Mouse (Mus musculus) intestine, embryonic 14.5 days (tissue): Measurements from ENCODE around the gene Il18bp. TPM values are rescaled to one million over a fixed set of nuclear protein-coding genes. Genes with fewer than 3 reads are reported as not detected.

Experiments
- ATAC-seq: fragments of 200-750 bp; cut with Nextera tagmentation; replicated peaks from 2 replicates; pipeline ENCODE4 v1.8.0; 2017; ENCODE audit warnings: low read depth, moderate number of reproducible peaks, moderate TSS enrichment, moderate library complexity; ENCODE audit not compliant: low FRiP score, low TSS enrichment
- DNase-seq: peaks from one replicate; pipeline ENCODE4 v3.0.0-alpha.2; 2018; ENCODE audit warnings: low spot score
- H3K27ac ChIP-seq: fragments of 300-500 bp; sonication (generic); 2 replicates; pipeline ENCODE4 v1.5.1; 2014; ENCODE audit warnings: low read depth, mild to moderate bottlenecking, control low read depth
- H3K27me3 ChIP-seq: fragments of 300-500 bp; sonication (generic); replicated peaks from 2 replicates; pipeline ENCODE4 v1.6.1; 2014; ENCODE audit warnings: low read length, control low read depth; ENCODE audit not compliant: control insufficient read depth, insufficient read depth
- H3K36me3 ChIP-seq: fragments of 300-500 bp; sonication (generic); 2 replicates; pipeline ENCODE4 v1.6.1; 2014; ENCODE audit warnings: low read length, control low read depth; ENCODE audit not compliant: control insufficient read depth, insufficient read depth
- H3K4me1 ChIP-seq: fragments of 300-500 bp; sonication (generic); replicated peaks from 2 replicates; pipeline ENCODE4 v1.6.1; 2014; ENCODE audit warnings: low read length, control low read depth, mixed read lengths; ENCODE audit not compliant: control insufficient read depth, insufficient read depth
- H3K4me2 ChIP-seq: fragments of 300-500 bp; sonication (generic); 2 replicates; pipeline ENCODE4 v1.6.1; 2014; ENCODE audit warnings: low read length
- H3K4me3 ChIP-seq: fragments of 300-500 bp; sonication (generic); 2 replicates; pipeline ENCODE4 v1.5.1; 2014; ENCODE audit warnings: low read depth, low read length, control low read depth, mixed read lengths
- H3K9ac ChIP-seq: fragments of 300-500 bp; sonication (generic); 2 replicates; pipeline ENCODE4 v1.6.1; 2014; ENCODE audit warnings: mild to moderate bottlenecking, low read length
- H3K9me3 ChIP-seq: fragments of 300-500 bp; sonication (generic); 2 replicates; pipeline ENCODE4 v1.6.1; 2016; ENCODE audit warnings: low read length, control low read depth; ENCODE audit not compliant: control insufficient read depth
- WGBS: fragments of 180-500 bp; shearing (Covaris S2); extraction: QIAGEN DNeasy Blood & Tissue Kit; methylation state at CpG from one replicate; pipeline ENCODE4 v1.1.7; 2014; 5-methylcytosine and 5-hydroxymethylcytosine counted together
- polyA plus RNA-seq: library from polyadenylated mRNA; unstranded; fragments of >200 nt; fragmentation: Nextera tagmentation; extraction: Ambion mirVana; gene quantifications from 2 replicates; pipeline ENCODE4 v1.2.1, GENCODE M21; 2014

Gene Il18bp
- polyA plus RNA-seq, 1 experiment from 2014 or later: 2.7 TPM

DNA sequence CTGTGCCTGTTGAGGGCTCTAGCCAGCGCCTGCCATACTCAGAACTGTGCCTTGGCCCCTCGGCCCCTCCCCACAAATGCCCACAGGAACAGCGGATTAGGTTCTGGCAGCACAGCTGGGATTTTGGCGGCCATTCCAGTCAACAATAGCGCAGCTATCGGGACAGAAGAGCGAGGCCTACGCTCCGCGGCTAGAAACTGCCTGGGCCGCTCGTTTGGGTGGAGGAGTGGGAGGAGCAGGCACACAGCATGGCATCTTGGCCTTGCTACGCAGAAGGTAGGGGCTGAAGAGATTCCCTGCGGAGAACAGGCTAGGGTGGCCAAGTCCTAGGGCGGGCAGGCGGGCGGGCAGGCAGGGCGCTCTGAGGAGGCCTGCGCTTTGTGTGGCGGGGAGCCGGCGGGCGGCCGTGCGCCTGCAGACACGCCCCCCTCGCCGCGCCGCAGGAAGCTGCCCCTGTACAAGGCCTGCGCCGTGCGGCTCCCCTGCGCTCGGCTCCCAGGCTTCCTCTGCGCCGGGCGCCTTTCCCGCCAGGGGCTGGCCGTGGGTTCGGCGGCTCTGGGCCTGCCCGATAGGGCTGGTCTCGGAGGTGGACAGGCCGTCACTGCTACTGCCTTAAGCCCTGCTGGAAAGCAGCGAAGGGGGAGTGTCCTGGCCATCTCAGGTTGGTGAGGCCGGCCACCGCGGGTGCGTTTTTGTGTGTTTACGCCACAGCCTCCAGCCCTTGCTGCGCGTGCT lies 48.6 kb downstream of the Il18bp start:
- DNase-seq (peak; percentile 94), ATAC-seq (peak; percentile 91)
- Histone ChIP-seq H3K9ac (peak overlapping the region; percentile 82), H3K36me3 (no peaks in the 10 kb centered on the region), H3K27me3 (no peaks in the 10 kb centered on the region), H3K9me3 (no peaks in the 10 kb centered on the region), H3K4me2 (peak overlapping the region; percentile 82), H3K4me3 (peak overlapping the region; percentile 77), H3K27ac (peak overlapping the region; percentile 100), H3K4me1 (peaks cover 33% of the 10 kb centered on the region)
- WGBS: under 1% methylated on average over 52 of the region's 53 CpGs

DNA sequence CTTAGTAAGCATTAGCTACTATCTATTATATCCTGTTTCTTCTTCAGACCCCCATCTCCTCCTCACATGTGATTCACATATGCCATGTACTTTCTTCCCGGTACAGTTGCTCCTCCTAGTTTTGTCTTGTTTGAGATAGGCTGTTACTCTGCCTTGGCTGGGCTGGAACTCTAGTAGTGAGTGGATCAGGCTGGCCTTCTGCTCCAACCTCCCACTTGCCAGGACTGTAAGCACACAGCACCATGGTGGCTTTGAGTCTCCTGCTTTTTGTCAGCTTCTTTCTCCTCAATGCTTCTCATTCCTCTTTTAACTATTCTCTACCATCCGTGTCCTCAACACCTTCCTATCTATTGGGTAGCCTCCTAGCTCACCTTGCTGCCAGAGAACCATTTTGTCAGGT lies 49.7 kb downstream of the Il18bp start:
- WGBS: 59% methylated on average over 2 of the region's 2 CpGs
- no peaks in the 10 kb centered on the region for H3K36me3 ChIP-seq
- ATAC-seq (no peak), DNase-seq (no peak)
- H3K4me2 ChIP-seq: peak overlapping the region; percentile 82
- H3K9ac ChIP-seq: no peak overlapping the region
- peak overlapping the region; percentile 100 for H3K27ac ChIP-seq
- H3K4me1 ChIP-seq: peaks cover 23% of the 10 kb centered on the region
- no peaks in the 10 kb centered on the region for H3K27me3 ChIP-seq
- no peaks in the 10 kb centered on the region for H3K9me3 ChIP-seq
- no peak overlapping the region for H3K4me3 ChIP-seq

DNA sequence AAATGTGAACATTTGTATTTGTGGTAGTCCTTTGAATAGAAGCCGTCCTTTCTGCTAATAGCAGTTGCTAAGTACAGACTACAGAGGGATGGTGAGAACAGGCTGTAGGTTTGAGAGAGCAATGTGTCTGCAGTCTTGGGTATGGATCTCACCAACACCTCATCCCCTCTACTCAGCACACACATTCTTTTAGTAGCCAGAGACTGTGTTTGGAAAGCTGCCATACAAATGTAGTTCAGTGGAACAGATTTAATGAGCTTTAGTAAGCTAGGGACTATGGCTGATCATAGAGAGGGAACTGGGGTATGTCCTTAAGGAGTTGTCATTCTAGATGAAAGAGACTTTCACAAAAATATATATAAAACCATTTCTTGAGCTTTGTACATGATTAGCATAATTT lies 51.2 kb downstream of the Il18bp start:
- Histone ChIP-seq H3K27ac (no peak overlapping the region), H3K9ac (no peak overlapping the region), H3K36me3 (no peaks in the 10 kb centered on the region), H3K9me3 (no peaks in the 10 kb centered on the region), H3K4me2 (no peak overlapping the region), H3K27me3 (no peaks in the 10 kb centered on the region), H3K4me3 (no peak overlapping the region), H3K4me1 (peaks cover 17% of the 10 kb centered on the region)
- WGBS: 80% methylated on average over 1 of the region's 1 CpGs
- ATAC-seq (no peak), DNase-seq (no peak)

DNA sequence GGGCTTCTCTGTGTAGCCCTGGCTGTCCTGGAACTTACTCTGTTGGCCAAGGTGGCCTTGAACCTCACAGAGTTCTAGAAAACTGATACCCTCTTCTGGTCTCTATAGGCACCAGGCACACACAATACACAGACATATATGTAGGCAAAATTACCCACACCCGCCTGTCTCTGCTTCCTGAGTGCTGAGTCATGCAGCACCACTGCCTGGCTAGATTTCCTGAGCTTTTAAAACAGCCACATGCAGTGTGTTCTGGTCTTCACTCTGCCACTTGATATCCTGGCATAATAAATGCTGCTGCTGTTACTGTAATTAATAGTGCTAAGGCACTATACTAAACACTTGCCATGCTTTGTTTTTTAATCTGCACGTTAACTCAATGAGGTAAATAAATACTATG lies 52.9 kb downstream of the Il18bp start:
- DNase-seq (peak; percentile 39), ATAC-seq (no peak)
- H3K4me2 ChIP-seq: no peak overlapping the region
- H3K27ac ChIP-seq: no peak overlapping the region
- H3K27me3 ChIP-seq: no peaks in the 10 kb centered on the region
- no peak overlapping the region for H3K4me3 ChIP-seq
- no peaks in the 10 kb centered on the region for H3K36me3 ChIP-seq
- peaks cover 7% of the 10 kb centered on the region; the same call in 1 of the 2 replicates for H3K4me1 ChIP-seq
- no peak overlapping the region for H3K9ac ChIP-seq
- H3K9me3 ChIP-seq: no peaks in the 10 kb centered on the region
- 60% methylated on average over 2 of the region's 2 CpGs for WGBS

Other genes with a start within 250 kb of the Il18bp start
- gene Phox2a, start 200.4 kb downstream of the Il18bp start, polyA plus RNA-seq: 6.9 and 7.5 TPM in 2 replicates
- gene Inppl1, start 180.5 kb downstream of the Il18bp start, polyA plus RNA-seq: 24.8 and 27.2 TPM in 2 replicates
- 2.1 and 2.5 TPM in 2 replicates for gene Folr2, start 161.5 kb downstream of the Il18bp start, polyA plus RNA-seq
- 71.3 and 76.3 TPM in 2 replicates for gene Anapc15, start 155.0 kb downstream of the Il18bp start, polyA plus RNA-seq
- gene Folr1, start 147.9 kb downstream of the Il18bp start, polyA plus RNA-seq: 76.1 and 79.2 TPM in 2 replicates
- gene Lamtor1, start 112.8 kb downstream of the Il18bp start, polyA plus RNA-seq: 153 and 167 TPM in 2 replicates
- gene Tomt, start 112.3 kb downstream of the Il18bp start, polyA plus RNA-seq: 0.44 and 0.97 TPM in 2 replicates
- gene Lrrc51, start 84.8 kb downstream of the Il18bp start, polyA plus RNA-seq: 6.8 and 10.1 TPM in 2 replicates
- gene Numa1, start 84.6 kb downstream of the Il18bp start, polyA plus RNA-seq: 99.6 and 101 TPM in 2 replicates
- gene Rnf121, start 46.8 kb upstream of the Il18bp start, polyA plus RNA-seq: 29.3 and 31.7 TPM in 2 replicates
- gene Xndc1, start 46.8 kb upstream of the Il18bp start, polyA plus RNA-seq: 22.7 and 25.8 TPM in 2 replicates
- 1.1 and 1.5 TPM in 2 replicates for gene Xntrpc, start 47.0 kb upstream of the Il18bp start, polyA plus RNA-seq
- gene Trpc2, start 64.4 kb upstream of the Il18bp start, polyA plus RNA-seq: not detected in 2 replicates
- 0.49 and 0.90 TPM in 2 replicates for gene Art1, start 83.1 kb upstream of the Il18bp start, polyA plus RNA-seq
- gene Art5, start 90.8 kb upstream of the Il18bp start, polyA plus RNA-seq: 0.46 and 0.67 TPM in 2 replicates
- gene Chrna10, start 98.1 kb upstream of the Il18bp start, polyA plus RNA-seq: not detected in 2 replicates
- gene Nup98, start 191.5 kb upstream of the Il18bp start, polyA plus RNA-seq: 46.6 and 52.1 TPM in 2 replicates
- 88.9 and 92.6 TPM in 2 replicates for gene Pgap2, start 191.5 kb upstream of the Il18bp start, polyA plus RNA-seq
- 63.7 and 65.0 TPM in 2 replicates for gene Rhog, start 237.4 kb upstream of the Il18bp start, polyA plus RNA-seq
- gene Stim1, start 249.1 kb upstream of the Il18bp start, polyA plus RNA-seq: 22.4 and 23.6 TPM in 2 replicates